ENCODE assay signal across 7 mouse cellular contexts in the genomic region with DNA sequence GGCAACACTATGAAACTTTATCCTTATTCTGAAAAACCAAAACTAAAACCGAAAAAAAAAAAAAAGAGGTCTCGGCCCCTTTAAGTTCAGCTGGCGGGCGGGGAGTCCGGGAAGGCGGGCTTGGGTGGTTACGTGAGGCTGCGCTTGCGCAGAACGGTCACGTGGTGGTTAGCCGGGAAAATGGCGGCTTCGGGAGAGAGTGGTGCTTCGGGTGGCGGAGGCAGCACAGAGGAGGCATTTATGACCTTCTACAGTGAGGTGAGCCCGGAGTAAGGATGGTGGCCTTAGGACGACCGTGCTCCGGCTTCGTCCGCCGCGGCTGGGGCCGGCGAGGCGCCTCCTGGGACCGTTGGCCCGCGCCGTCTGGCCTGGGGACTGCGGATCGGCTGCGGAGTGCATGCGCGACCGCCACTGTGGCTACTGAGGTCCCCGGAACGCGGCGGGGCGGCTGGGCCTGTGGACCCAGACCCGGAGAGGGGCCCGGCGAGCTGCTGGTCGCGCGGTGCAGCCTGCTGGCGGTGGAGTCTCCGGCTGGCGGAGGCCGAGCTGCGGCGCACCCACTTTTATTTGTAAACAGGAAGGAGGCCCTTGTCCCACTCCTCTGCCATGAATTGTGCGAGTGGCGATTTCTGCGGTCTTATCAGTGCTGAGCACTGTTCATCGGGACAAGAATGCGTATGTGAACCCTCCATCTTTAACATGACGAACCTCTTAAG. TPM values are rescaled to one million over a fixed set of nuclear protein-coding genes. Genes with fewer than 3 reads are reported as not detected.
DNase-seq lines count a peak whose midpoint lies in the region; ATAC-seq lines count a peak whose summit lies in the region.

Dnajc8 (plus strand) TSS at position 145 of the 716 bp plus-strand sequence.

- peaks cover 12% of the 10 kb centered on the region for H3K4me1 ChIP-seq in intestine, embryonic 15.5 days (replicated peaks)
- H3K4me1 ChIP-seq in midbrain, embryonic 10.5 days: peaks cover 46% of the 10 kb centered on the region

- under 1% methylated on average over 60 of the region's 60 CpGs for WGBS in intestine, embryonic 15.5 days
- WGBS in midbrain, embryonic 10.5 days: under 1% methylated on average over 60 of the region's 60 CpGs

- H3K27ac ChIP-seq in intestine, embryonic 15.5 days: peak within 1 kb of the TSS; percentile 88
- H3K27ac ChIP-seq in midbrain, embryonic 10.5 days (replicated peaks): peak within 1 kb of the TSS; percentile 96

- H3K9ac ChIP-seq in intestine, embryonic 15.5 days: peak within 1 kb of the TSS; percentile 98

- intact Hi-C loops in gastrocnemius, postnatal 36 days (cut with DNase I): no loop called here
- intact Hi-C loops in left cerebral cortex, postnatal 25 days (cut with DNase I): loop anchor here (10.0 kb wide), 1 partner anchor 369 kb away; no protein-coding TSS in a partner anchor

- ATAC-seq in intestine, embryonic 15.5 days: peak; percentile 80

- no peaks in the 10 kb centered on the region for H3K9me3 ChIP-seq in intestine, embryonic 15.5 days
- H3K9me3 ChIP-seq in midbrain, embryonic 10.5 days (replicated peaks): no peaks in the 10 kb centered on the region

- peaks cover 6% of the 10 kb centered on the region for H3K36me3 ChIP-seq in intestine, embryonic 15.5 days
- H3K36me3 ChIP-seq in midbrain, embryonic 10.5 days: peaks cover 42% of the 10 kb centered on the region

- no peaks in the 10 kb centered on the region for H3K27me3 ChIP-seq in intestine, embryonic 15.5 days (replicated peaks)
- no peaks in the 10 kb centered on the region for H3K27me3 ChIP-seq in midbrain, embryonic 10.5 days (ENCODE audit: low read depth, poor library complexity, severe bottlenecking)

- H3K4me3 ChIP-seq in intestine, embryonic 15.5 days (replicated peaks): peak within 1 kb of the TSS; percentile 99
- peak within 1 kb of the TSS; percentile 100 for H3K4me3 ChIP-seq in midbrain, embryonic 10.5 days

- H3K4me2 ChIP-seq in intestine, embryonic 15.5 days (replicated peaks): peak within 1 kb of the TSS; percentile 62

- DNase-seq in adrenal gland, adult 18-20 months (ENCODE audit: low spot score in 2 of 2): peak; percentile 95
- DNase-seq in embryo, embryonic 11 days: peak; percentile 97
- DNase-seq in gastrocnemius, postnatal 36 days: peak; percentile 92 to 93
- peak; percentile 93 to 95 for DNase-seq in left cerebral cortex, postnatal 25 days (ENCODE audit: low spot score in 2 of 2)
- DNase-seq in midbrain, embryonic 10.5 days (ENCODE audit: low spot score): peak; percentile 93
- DNase-seq in right cerebral cortex, postnatal 4 days: peak; percentile 97

RNA-seq across cellular contexts. Expression of gene Dnajc8, which starts in this region (rescaled TPM):
- 10 to 100 TPM; 73.1 to 97.9 TPM for total RNA-seq in adrenal gland, adult 18-20 months (2021)
- total RNA-seq in gastrocnemius, postnatal 36 days (2021): 10 to 100 TPM; 40.0 to 47.4 TPM
- 138 and 154 TPM in 2 replicates for polyA plus RNA-seq in intestine, embryonic 15.5 days (2015; fragmentation: Nextera tagmentation; extraction: Ambion mirVana)
- total RNA-seq in left cerebral cortex, postnatal 25 days (2021): 10 to 100 TPM; 83.9 to 93.1 TPM
- polyA plus RNA-seq in midbrain, embryonic 10.5 days (2016; fragmentation: Nextera tagmentation; extraction: Ambion mirVana): 203 and 216 TPM in 2 replicates

Comparison
In these comparisons a context has a peak if more than half of its experiments do, and no peak if none do; other contexts are left out.
1. Peak in every context shown above with its lines: DNase-seq, ATAC-seq, H3K4me3 ChIP-seq and H3K27ac ChIP-seq.